Mouse (Mus musculus) small intestine, adult 2 months (tissue): ENCODE data around the gene Rbm34. TPM values are rescaled to one million over a fixed set of nuclear protein-coding genes. Genes with fewer than 3 reads are reported as not detected.
"Not testable (repeated sequence)": the region's sequence is repeated elsewhere in the genome, so short reads cannot be mapped to it uniquely, and the experiment has no call there.

Experiments used
- H3K27ac ChIP-seq: fragments of 200-500 bp; 2 replicates; pipeline ENCODE4 v1.5.1; 2012; ENCODE audit warnings: low read depth, low read length, control low read depth, inconsistent platforms; ENCODE audit not compliant: insufficient read depth
- H3K27me3 ChIP-seq: fragments of 200-500 bp; 2 replicates; pipeline ENCODE4 v1.6.1; 2012; ENCODE audit warnings: mild to moderate bottlenecking, moderate library complexity, low read length, inconsistent platforms; ENCODE audit not compliant: control insufficient read depth, insufficient read depth
- H3K36me3 ChIP-seq: fragments of 200-500 bp; 2 replicates; pipeline ENCODE4 v1.6.1; 2012; ENCODE audit warnings: mild to moderate bottlenecking, low read length, control low read depth, inconsistent platforms; ENCODE audit not compliant: control insufficient read depth, insufficient read depth
- H3K4me1 ChIP-seq: fragments of 200-500 bp; 2 replicates; pipeline ENCODE4 v1.6.1; 2012; ENCODE audit warnings: low read length, inconsistent platforms, mixed read lengths; ENCODE audit not compliant: control insufficient read depth, insufficient read depth, insufficient read length
- H3K4me3 ChIP-seq: fragments of 200-500 bp; 2 replicates; pipeline ENCODE4 v1.5.1; 2012; ENCODE audit warnings: low read depth, mild to moderate bottlenecking, control low read depth, inconsistent platforms, low read length, moderate library complexity
- CTCF ChIP-seq: fragments of 200-500 bp; IDR thresholded peaks from 2 replicates; pipeline ENCODE4 v1.5.1; 2012; ENCODE audit warnings: low read depth, mild to moderate bottlenecking, control low read depth, inconsistent platforms, low read length, moderate library complexity, mixed read lengths; ENCODE audit not compliant: insufficient replicate concordance, insufficient read length; ENCODE audit errors: extremely low read depth
- POLR2A ChIP-seq: fragments of 200-500 bp; IDR thresholded peaks from 2 replicates; pipeline ENCODE4 v1.6.1; 2012; ENCODE audit warnings: low read depth, mild to moderate bottlenecking, control low read depth, inconsistent platforms, low read length, moderate library complexity
- WGBS: fragments of 180-500 bp; shearing (Covaris S2); methylation state at CpG from one replicate; pipeline ENCODE4 v1.1.7; 2018; 5-methylcytosine and 5-hydroxymethylcytosine counted together
- polyA plus RNA-seq: library from polyadenylated mRNA; depleted of rRNA; stranded (reverse); fragments of >200 nt; gene quantifications from 2 replicates; pipeline ENCODE4 v1.2.3, GENCODE M21; 2012

Rbm34 gene
- polyA plus RNA-seq, 1 experiment, result 2.6 TPM

DNA sequence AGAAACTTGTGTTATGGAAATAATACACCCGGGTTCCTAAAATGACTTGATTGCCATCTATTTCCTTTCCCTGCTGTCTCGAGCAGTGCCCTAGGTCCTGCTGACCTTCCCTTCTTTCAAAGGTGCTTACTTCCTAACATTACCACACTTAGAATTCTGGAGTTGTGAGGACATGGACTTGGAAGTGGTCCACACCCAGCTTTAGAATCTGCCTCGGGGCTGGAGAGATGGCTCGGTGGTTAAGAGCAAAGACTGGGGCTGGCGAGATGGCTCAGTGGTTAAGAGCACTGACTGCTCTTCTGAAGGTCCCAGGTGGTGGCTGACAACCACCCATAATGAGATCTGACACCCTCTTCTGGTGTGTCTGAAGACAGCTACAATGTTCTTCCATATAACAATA lies 9.2 kb upstream of the Rbm34 start:
- H3K4me3 ChIP-seq, result no peak overlapping the region
- 32% methylated on average over 5 of the region's 5 CpGs for WGBS
- H3K4me1 ChIP-seq, result peaks cover 5% of the 10 kb centered on the region; the same call in 1 of the 2 replicates
- no peaks in the 10 kb centered on the region for H3K27me3 ChIP-seq
- H3K27ac ChIP-seq, result peak overlapping the region; percentile 56
- TF ChIP-seq CTCF, result no peak
- TF ChIP-seq POLR2A, result no peak
- H3K36me3 ChIP-seq, result no peaks in the 10 kb centered on the region

- Histone ChIP-seq H3K27me3 (no peaks in the 10 kb centered on the region), H3K4me3 (peak overlapping the region; percentile 75), H3K36me3 (no peaks in the 10 kb centered on the region), H3K27ac (peak overlapping the region; percentile 98), H3K4me1 (peaks cover 5% of the 10 kb centered on the region; the same call in 1 of the 2 replicates)
- WGBS, result 5% methylated on average over 27 of the region's 27 CpGs
- TF ChIP-seq CTCF (0 out of 2 replicates have a peak, but pooled peaks have one; percentile 6), POLR2A (peak; percentile 59; the same call in 1 of the 2 replicates)
Measured at GRCm38 (mm10) chr8:126979091-126979920, 8.4 kb upstream of the Rbm34 start.

GRCm38 (mm10) chr8:126978535-126978934 lies 7.7 kb upstream of the Rbm34 start:
- 5% methylated on average over 2 of the region's 3 CpGs for WGBS
- H3K27ac ChIP-seq, result peak overlapping the region; percentile 98
- not testable (repeated sequence) for H3K27me3 ChIP-seq, H3K4me3 ChIP-seq, H3K4me1 ChIP-seq, H3K36me3 ChIP-seq

- H3K4me3 ChIP-seq, result peak overlapping the region; percentile 7; the same call in 1 of the 2 replicates
- peaks cover 8% of the 10 kb centered on the region; the same call in 1 of the 2 replicates for H3K4me1 ChIP-seq
- no peaks in the 10 kb centered on the region for H3K36me3 ChIP-seq
- TF ChIP-seq CTCF (no peak), POLR2A (no peak)
- H3K27ac ChIP-seq, result no peak overlapping the region
- no peaks in the 10 kb centered on the region for H3K27me3 ChIP-seq
- WGBS, result 87% methylated on average over 10 of the region's 10 CpGs
Measured at GRCm38 (mm10) chr8:126978028-126978427, 7.2 kb upstream of the Rbm34 start.

DNA sequence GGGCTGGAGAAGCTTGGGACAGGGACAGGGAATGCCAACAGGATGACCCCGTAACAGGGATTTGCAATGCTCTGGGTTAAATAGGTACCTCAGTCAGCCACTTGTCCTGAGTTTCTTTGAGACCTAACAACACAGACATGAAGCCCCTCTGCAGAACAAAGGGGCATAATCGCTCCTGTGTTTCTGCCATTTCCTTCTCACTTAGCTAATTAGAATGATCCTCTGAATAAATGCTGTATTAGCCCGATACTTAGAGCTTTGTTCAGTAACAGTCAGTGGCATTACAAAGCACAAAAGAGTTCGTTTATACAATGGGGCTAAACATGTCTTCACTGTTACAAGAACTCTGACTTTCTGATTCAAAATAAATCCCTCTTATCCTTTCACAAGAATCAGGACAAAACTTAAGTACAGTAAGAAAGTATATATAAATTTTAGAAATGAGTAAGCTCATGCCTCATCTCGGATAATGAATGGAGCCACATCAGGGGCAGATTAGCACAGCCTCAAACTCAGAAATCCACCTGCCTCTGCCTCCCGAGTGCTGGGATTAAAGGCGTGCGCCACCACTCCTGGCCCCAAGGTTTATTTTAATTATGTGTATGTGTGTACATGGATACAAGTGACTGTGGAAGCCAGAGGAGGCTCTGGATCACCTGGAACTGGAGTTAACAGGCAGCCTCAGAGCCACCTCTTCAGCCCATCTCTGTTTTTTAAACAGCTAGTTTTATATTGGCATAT lies 5.9 kb upstream of the Rbm34 start:
- no peaks in the 10 kb centered on the region for H3K27me3 ChIP-seq
- no peak overlapping the region for H3K4me3 ChIP-seq
- no peak overlapping the region for H3K27ac ChIP-seq
- H3K36me3 ChIP-seq, result no peaks in the 10 kb centered on the region
- TF ChIP-seq POLR2A, result no peak
- no peak for TF ChIP-seq CTCF
- H3K4me1 ChIP-seq, result peaks cover 8% of the 10 kb centered on the region; the same call in 1 of the 2 replicates
- 82% methylated on average over 8 of the region's 8 CpGs for WGBS

DNA sequence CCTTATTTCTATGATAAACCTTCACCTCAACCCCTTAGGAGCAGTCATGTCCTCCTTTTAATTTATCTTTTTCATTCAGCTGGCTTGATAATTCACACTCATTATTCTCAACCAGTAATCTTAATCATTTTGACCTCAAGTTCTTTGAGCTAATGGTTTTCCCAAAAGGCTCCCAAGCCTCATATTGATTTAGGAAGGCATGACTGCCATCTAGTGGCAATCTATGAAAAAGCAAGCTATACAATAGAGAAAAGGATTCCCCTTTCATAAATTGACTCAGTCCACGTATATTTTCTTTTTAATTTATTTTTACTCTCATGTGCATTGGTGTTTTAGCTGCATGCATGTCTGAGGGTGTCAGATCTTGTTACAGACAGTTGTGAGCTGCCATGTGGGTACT lies 4.8 kb upstream of the Rbm34 start:
- WGBS, result 2% methylated on average over 1 of the region's 1 CpGs
- Histone ChIP-seq H3K27ac (no peak overlapping the region), H3K36me3 (no peaks in the 10 kb centered on the region), H3K27me3 (no peaks in the 10 kb centered on the region), H3K4me3 (no peak overlapping the region), H3K4me1 (peaks cover 8% of the 10 kb centered on the region; the same call in 1 of the 2 replicates)
- TF ChIP-seq POLR2A, result no peak
- TF ChIP-seq CTCF, result no peak

GRCm38 (mm10) chr8:126974511-126974910 lies 3.6 kb upstream of the Rbm34 start:
- H3K27ac ChIP-seq, result no peak overlapping the region
- H3K4me3 ChIP-seq, result no peak overlapping the region
- no peaks in the 10 kb centered on the region for H3K36me3 ChIP-seq
- WGBS, result 63% methylated on average over 4 of the region's 4 CpGs
- H3K27me3 ChIP-seq, result no peaks in the 10 kb centered on the region
- peaks cover 5% of the 10 kb centered on the region; the same call in 1 of the 2 replicates for H3K4me1 ChIP-seq
- TF ChIP-seq CTCF (no peak), POLR2A (no peak)
